Mouse (Mus musculus) E14TG2a.4 (cell line): ENCODE measurements at regions not wholly inside any gene's neighbourhood (a gene's known extent, or its start where the extent isn't known, plus 50 kb on each side); places are given as distances from the start of the nearest gene placed in this dataset.

Source experiments
- CTCF ChIP-seq: conservative IDR thresholded peaks from 2 replicates; pipeline ENCODE4 v1.5.1; 2014; ENCODE audit warnings: low read length
- POU5F1 ChIP-seq: IDR thresholded peaks from 2 replicates; pipeline ENCODE4 v1.6.1; 2014; ENCODE audit warnings: low read length, borderline replicate concordance

DNA sequence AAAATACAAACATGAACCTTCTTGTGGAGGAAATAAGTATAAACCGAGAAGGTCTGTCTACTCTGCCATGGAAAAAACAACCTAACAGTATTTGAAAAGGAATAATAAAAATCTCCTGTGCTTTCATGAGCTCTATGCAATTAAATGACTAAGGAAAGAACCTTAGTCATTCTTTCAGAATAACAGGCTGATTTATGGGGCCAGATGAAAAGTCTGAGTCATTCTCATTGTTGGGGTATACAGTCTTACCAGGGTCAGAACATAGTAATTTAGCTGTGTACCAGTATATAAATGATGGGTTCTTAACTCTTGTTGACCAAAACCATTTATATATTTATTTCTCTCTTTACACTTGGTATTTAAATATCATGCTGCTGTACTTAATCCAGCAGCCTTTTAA, 312.1 kb downstream of the Gulp1 start:
- TF ChIP-seq CTCF = no peak
- TF ChIP-seq POU5F1 = no peak
